Mouse (Mus musculus) spleen, postnatal 10 days (tissue): ENCODE data around the gene Mag.

Source experiments
- DNase-seq, 2 experiments: peaks; one replicate each; pipeline ENCODE4 v3.0.0; 2021 to 2022; ENCODE audit warnings: low spot score in 2 of 2

The Mag gene

GRCm38 (mm10) chr7:30878950-30879349 lies 35.7 kb downstream of the Mag start:
- peak in 1 of 2 experiments; percentile 48 for DNase-seq

GRCm38 (mm10) chr7:30873083-30873482 lies 41.6 kb downstream of the Mag start:
- peak; percentile 54 to 86 for DNase-seq

- DNase-seq = peak in 1 of 2 experiments; percentile 25
Observed at GRCm38 (mm10) chr7:30863386-30863785, 51.3 kb downstream of the Mag start.

GRCm38 (mm10) chr7:30861464-30861863 lies 53.2 kb downstream of the Mag start, which contains the start of gene Ffar1:
Ffar1 (minus strand) TSS chr7:30861564.
- DNase-seq = no peak

- peak in 1 of 2 experiments; percentile 65 for DNase-seq
Observed at GRCm38 (mm10) chr7:30859635-30860402, 54.9 kb downstream of the Mag start.

GRCm38 (mm10) chr7:30859290-30859634 lies 55.4 kb downstream of the Mag start:
- DNase-seq = peak; percentile 55 to 88

GRCm38 (mm10) chr7:30857746-30858145 lies 56.9 kb downstream of the Mag start:
- DNase-seq = no peak

GRCm38 (mm10) chr7:30856078-30856477 lies 58.6 kb downstream of the Mag start, which contains the start of gene Ffar3:
Ffar3 (minus strand) TSS chr7:30856178.
- DNase-seq = no peak

- no peak for DNase-seq
Observed at GRCm38 (mm10) chr7:30851421-30851820, 63.3 kb downstream of the Mag start.
